ENCODE assay signal across 9 mouse cellular contexts in genomic region chr17:56625495-56625894, GRCm38 (mm10). TPM values are rescaled to one million over a fixed set of nuclear protein-coding genes. Genes with fewer than 3 reads are reported as not detected.
A peak's percentile ranks its signal among the peaks of the same experiment; 100 is the strongest.
DNase-seq lines count a peak whose midpoint lies in the region; ATAC-seq lines count a peak whose summit lies in the region.
"Had no signal": no experiment of that assay in that cellular context is flagged by ENCODE, and none has a peak within 500 bp of the region (broad histone marks: within the 10 kb centered on the region; RNA-seq: fewer than 3 reads in every experiment).

No protein-coding gene starts in this region.

- no peaks in the 10 kb centered on the region for H3K27me3 ChIP-seq in lung, embryonic 16.5 days (ENCODE audit: control insufficient read depth, insufficient read depth, low read depth, low read length)
- H3K27me3 ChIP-seq in embryonic facial prominence, embryonic 12.5 days = no peaks in the 10 kb centered on the region
- H3K27me3 ChIP-seq in limb, embryonic 12.5 days = no peaks in the 10 kb centered on the region
- no peaks in the 10 kb centered on the region for H3K27me3 ChIP-seq in stomach, embryonic 15.5 days (replicated peaks)

- peaks cover 10% of the 10 kb centered on the region for H3K4me1 ChIP-seq in lung, embryonic 16.5 days (replicated peaks; ENCODE audit: control insufficient read depth, insufficient read depth, low read length)
- H3K4me1 ChIP-seq in embryonic facial prominence, embryonic 12.5 days = peaks cover 17% of the 10 kb centered on the region
- peaks cover 19% of the 10 kb centered on the region for H3K4me1 ChIP-seq in limb, embryonic 12.5 days (replicated peaks)
- H3K4me1 ChIP-seq in stomach, embryonic 15.5 days = peaks cover 21% of the 10 kb centered on the region

- DNase-seq in lung, postnatal 4 days = no peak
- DNase-seq in layer of hippocampus, adult 8-10 months (ENCODE audit: low spot score in 2 of 2) = no peak
- DNase-seq in layer of hippocampus, postnatal 25 days (ENCODE audit: extremely low spot score in 1 of 2, low spot score in 1 of 2) = no peak
- DNase-seq in ovary, postnatal 10 days (ENCODE audit: low spot score) = no peak
- DNase-seq: lung, adult 2 months had no signal

- ATAC-seq in lung, embryonic 16.5 days (ENCODE audit: low read depth) = no peak
- ATAC-seq in embryonic facial prominence, embryonic 12.5 days (ENCODE audit: insufficient number of reproducible peaks, insufficient read depth, low FRiP score, low TSS enrichment) = no peak
- ATAC-seq in limb, embryonic 12.5 days (ENCODE audit: insufficient number of reproducible peaks, insufficient read depth, low FRiP score, low TSS enrichment, low read depth) = no peak
- ATAC-seq in stomach, embryonic 15.5 days (ENCODE audit: insufficient read depth, low FRiP score, low read depth) = no peak

- peak overlapping the region; percentile 96 for H3K4me2 ChIP-seq in lung, embryonic 16.5 days (ENCODE audit: low read depth, low read length)
- peak overlapping the region; percentile 94; the same call in 1 of the 2 replicates for H3K4me2 ChIP-seq in embryonic facial prominence, embryonic 12.5 days (replicated peaks)
- H3K4me2 ChIP-seq in limb, embryonic 12.5 days = peak overlapping the region; percentile 86
- peak overlapping the region; percentile 95 for H3K4me2 ChIP-seq in stomach, embryonic 15.5 days

- no peak overlapping the region for H3K9ac ChIP-seq in lung, embryonic 16.5 days (ENCODE audit: low read length)
- H3K9ac ChIP-seq in embryonic facial prominence, embryonic 12.5 days = no peak overlapping the region
- H3K9ac ChIP-seq in limb, embryonic 12.5 days (replicated peaks) = no peak overlapping the region
- no peak overlapping the region for H3K9ac ChIP-seq in stomach, embryonic 15.5 days

- H3K9me3 ChIP-seq in lung, embryonic 16.5 days (ENCODE audit: control insufficient read depth, low read length) = no peaks in the 10 kb centered on the region
- no peaks in the 10 kb centered on the region for H3K9me3 ChIP-seq in embryonic facial prominence, embryonic 12.5 days
- H3K9me3 ChIP-seq in limb, embryonic 12.5 days = no peaks in the 10 kb centered on the region
- H3K9me3 ChIP-seq in stomach, embryonic 15.5 days = no peaks in the 10 kb centered on the region

- H3K4me3 ChIP-seq in lung, embryonic 16.5 days (ENCODE audit: low read length) = no peak overlapping the region
- H3K4me3 ChIP-seq in embryonic facial prominence, embryonic 12.5 days = peak overlapping the region; percentile 96; the same call in 1 of the 2 replicates
- peak overlapping the region; percentile 94 for H3K4me3 ChIP-seq in limb, embryonic 12.5 days (replicated peaks)
- H3K4me3 ChIP-seq in stomach, embryonic 15.5 days (replicated peaks) = peak overlapping the region; percentile 86

- peaks cover 22% of the 10 kb centered on the region for H3K36me3 ChIP-seq in lung, embryonic 16.5 days (ENCODE audit: control insufficient read depth, insufficient read depth, low read length)
- H3K36me3 ChIP-seq in embryonic facial prominence, embryonic 12.5 days = peaks cover 29% of the 10 kb centered on the region
- H3K36me3 ChIP-seq in limb, embryonic 12.5 days = peaks cover 41% of the 10 kb centered on the region
- peaks cover 24% of the 10 kb centered on the region for H3K36me3 ChIP-seq in stomach, embryonic 15.5 days

- WGBS in lung, embryonic 16.5 days = 73% methylated on average over 3 of the region's 3 CpGs
- WGBS in embryonic facial prominence, embryonic 12.5 days = 70% methylated on average over 3 of the region's 3 CpGs
- WGBS in limb, embryonic 12.5 days = 81% methylated on average over 3 of the region's 3 CpGs
- 78% methylated on average over 3 of the region's 3 CpGs for WGBS in stomach, embryonic 15.5 days

- H3K27ac ChIP-seq in lung, embryonic 16.5 days (ENCODE audit: low read length) = no peak overlapping the region
- H3K27ac ChIP-seq in embryonic facial prominence, embryonic 12.5 days = no peak overlapping the region
- H3K27ac ChIP-seq in limb, embryonic 12.5 days = no peak overlapping the region
- no peak overlapping the region for H3K27ac ChIP-seq in stomach, embryonic 15.5 days

RNA-seq across cellular contexts. Expression of gene Lonp1, which starts 1.2 kb away (rescaled TPM):
- polyA plus RNA-seq in lung, embryonic 16.5 days (2015; fragmentation: Nextera tagmentation; extraction: Ambion mirVana) = 41.1 and 41.7 TPM in 2 replicates
- polyA plus RNA-seq in embryonic facial prominence, embryonic 12.5 days (2016; fragmentation: Nextera tagmentation; extraction: Ambion mirVana) = 66.0 and 66.9 TPM in 2 replicates
- polyA plus RNA-seq in limb, embryonic 12.5 days (2016; fragmentation: Nextera tagmentation; extraction: Ambion mirVana) = 65.1 and 67.0 TPM in 2 replicates
- polyA plus RNA-seq in stomach, embryonic 15.5 days (2015; fragmentation: Nextera tagmentation; extraction: Ambion mirVana) = 59.1 and 59.2 TPM in 2 replicates
- 10 to 100 TPM; 56.0 to 64.2 (median 59.3) TPM for total RNA-seq in layer of hippocampus, adult 8-10 months (2022)
- total RNA-seq in layer of hippocampus, postnatal 25 days (2021) = 10 to 100 TPM; 62.1 to 62.5 TPM

RNA-seq across cellular contexts. Expression of gene Catsperd, which starts 2.4 kb away (rescaled TPM):
- 0.43 and 0.91 TPM in 2 replicates for polyA plus RNA-seq in lung, embryonic 16.5 days (2015; fragmentation: Nextera tagmentation; extraction: Ambion mirVana)
- 0.74 and 0.88 TPM in 2 replicates for polyA plus RNA-seq in embryonic facial prominence, embryonic 12.5 days (2016; fragmentation: Nextera tagmentation; extraction: Ambion mirVana)
- 0.92 and 1.3 TPM in 2 replicates for polyA plus RNA-seq in limb, embryonic 12.5 days (2016; fragmentation: Nextera tagmentation; extraction: Ambion mirVana)
- polyA plus RNA-seq in stomach, embryonic 15.5 days (2015; fragmentation: Nextera tagmentation; extraction: Ambion mirVana) = 0.30 and 0.48 TPM in 2 replicates
- 1 to 10 TPM in 2 of 4 experiments, under 1 TPM in 2; 0.48 to 1.8 (median 1.2) TPM for total RNA-seq in layer of hippocampus, adult 8-10 months (2022)
- total RNA-seq in layer of hippocampus, postnatal 25 days (2021) = under 1 TPM; 0.44 to 0.85 TPM

RNA-seq across cellular contexts. Expression of gene Rpl36, which starts 12.3 kb away (rescaled TPM):
- polyA plus RNA-seq in lung, embryonic 16.5 days (2015; fragmentation: Nextera tagmentation; extraction: Ambion mirVana) = 1,731 and 1,766 TPM in 2 replicates
- 1,591 and 1,618 TPM in 2 replicates for polyA plus RNA-seq in embryonic facial prominence, embryonic 12.5 days (2016; fragmentation: Nextera tagmentation; extraction: Ambion mirVana)
- 1,768 and 1,771 TPM in 2 replicates for polyA plus RNA-seq in limb, embryonic 12.5 days (2016; fragmentation: Nextera tagmentation; extraction: Ambion mirVana)
- polyA plus RNA-seq in stomach, embryonic 15.5 days (2015; fragmentation: Nextera tagmentation; extraction: Ambion mirVana) = 1,749 and 1,789 TPM in 2 replicates
- 100 to 1,000 TPM; 286 to 457 (median 374) TPM for total RNA-seq in layer of hippocampus, adult 8-10 months (2022)
- total RNA-seq in layer of hippocampus, postnatal 25 days (2021) = 100 to 1,000 TPM; 341 to 404 TPM

RNA-seq across cellular contexts. Expression of gene 2410015M20Rik, which starts 15.9 kb away (rescaled TPM):
- polyA plus RNA-seq in lung, embryonic 16.5 days (2015; fragmentation: Nextera tagmentation; extraction: Ambion mirVana) = 227 and 241 TPM in 2 replicates
- polyA plus RNA-seq in embryonic facial prominence, embryonic 12.5 days (2016; fragmentation: Nextera tagmentation; extraction: Ambion mirVana) = 208 and 214 TPM in 2 replicates
- polyA plus RNA-seq in limb, embryonic 12.5 days (2016; fragmentation: Nextera tagmentation; extraction: Ambion mirVana) = 211 and 216 TPM in 2 replicates
- polyA plus RNA-seq in stomach, embryonic 15.5 days (2015; fragmentation: Nextera tagmentation; extraction: Ambion mirVana) = 230 and 238 TPM in 2 replicates
- 100 to 1,000 TPM; 138 to 161 (median 146) TPM for total RNA-seq in layer of hippocampus, adult 8-10 months (2022)
- total RNA-seq in layer of hippocampus, postnatal 25 days (2021) = 100 to 1,000 TPM; 138 to 163 TPM

RNA-seq across cellular contexts. Expression of gene Safb, which starts 40.9 kb away (rescaled TPM):
- polyA plus RNA-seq in lung, embryonic 16.5 days (2015; fragmentation: Nextera tagmentation; extraction: Ambion mirVana) = 86.9 and 95.7 TPM in 2 replicates
- polyA plus RNA-seq in embryonic facial prominence, embryonic 12.5 days (2016; fragmentation: Nextera tagmentation; extraction: Ambion mirVana) = 152 and 157 TPM in 2 replicates
- polyA plus RNA-seq in limb, embryonic 12.5 days (2016; fragmentation: Nextera tagmentation; extraction: Ambion mirVana) = 151 and 156 TPM in 2 replicates
- polyA plus RNA-seq in stomach, embryonic 15.5 days (2015; fragmentation: Nextera tagmentation; extraction: Ambion mirVana) = 95.8 and 106 TPM in 2 replicates
- 100 to 1,000 TPM; 149 to 168 (median 159) TPM for total RNA-seq in layer of hippocampus, adult 8-10 months (2022)
- 100 to 1,000 TPM; 148 to 163 TPM for total RNA-seq in layer of hippocampus, postnatal 25 days (2021)
